Mouse (Mus musculus): ENCODE data around the gene 4930438A08Rik.
"Not testable (repeated sequence)": the region's sequence is repeated elsewhere in the genome, so short reads cannot be mapped to it uniquely, and the experiment has no call there.

The 4930438A08Rik gene

DNA sequence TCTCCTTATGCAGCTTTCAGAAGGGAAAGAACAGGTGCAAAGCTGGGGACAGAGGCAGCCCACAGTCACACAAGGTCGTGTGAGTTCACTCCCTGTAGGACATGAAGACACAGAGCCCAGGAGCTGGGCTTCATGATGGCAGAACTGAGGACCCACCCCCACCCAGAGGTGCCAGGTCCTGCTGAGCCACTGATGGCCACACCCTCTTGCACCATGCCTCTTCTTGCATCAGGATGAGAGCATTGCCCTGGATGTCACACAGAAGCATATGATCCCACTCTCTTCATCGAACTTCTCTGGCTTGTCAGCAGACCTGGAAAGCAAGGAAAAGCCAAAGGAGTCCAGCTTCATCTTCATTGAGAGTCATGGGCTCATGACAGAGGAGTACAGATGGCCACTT is at the start of gene 4930438A08Rik:
4930438A08Rik (plus strand) TSS at position 228 of the 400 bp plus-strand sequence.
- no peak for DNase-seq (ENCODE audit: low spot score in 2 of 2)

DNA sequence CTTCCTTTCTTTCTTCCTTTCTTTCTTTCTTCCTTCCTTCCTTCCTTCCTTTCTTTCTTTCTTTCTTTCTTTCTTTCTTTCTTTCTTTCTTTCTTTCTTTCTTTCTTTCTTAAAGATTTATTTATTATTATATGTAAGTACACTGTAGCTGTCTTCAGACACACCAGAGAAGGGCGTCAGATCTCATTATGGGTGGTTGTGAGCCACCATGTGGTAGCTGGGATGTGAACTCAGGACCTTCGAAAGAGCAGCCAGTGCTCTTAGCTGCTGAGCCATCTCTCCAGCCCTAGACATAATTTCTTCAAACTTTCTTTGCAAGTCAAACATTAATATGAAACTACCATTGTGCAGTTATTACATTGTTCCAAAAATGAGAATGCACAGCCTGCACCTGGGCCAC is 49.7 kb upstream of the 4930438A08Rik start:
- DNase-seq (ENCODE audit: low spot score in 2 of 2): not testable (repeated sequence)

DNA sequence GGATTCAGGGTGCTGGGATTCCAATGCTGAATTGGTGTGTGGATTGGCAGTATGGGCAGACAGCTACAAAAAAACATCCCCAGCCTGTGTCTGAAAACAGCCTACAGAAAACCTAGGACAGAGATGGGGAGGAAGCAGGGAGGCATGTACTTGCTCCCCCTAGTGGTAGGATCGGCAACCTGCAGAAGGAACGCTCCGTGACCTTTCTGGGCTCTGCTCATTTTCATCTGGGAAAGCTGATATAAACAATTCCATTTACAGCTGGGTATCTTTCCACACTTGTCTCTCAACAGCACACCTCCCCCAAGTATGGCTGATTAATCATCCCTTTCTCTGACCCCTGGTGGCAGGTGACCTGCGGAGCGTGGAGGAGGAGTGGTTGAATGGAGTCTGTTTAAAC is 48.9 kb upstream of the 4930438A08Rik start:
- peak in 1 of 2 experiments; percentile 53 for DNase-seq (ENCODE audit: low spot score in 2 of 2)

DNA sequence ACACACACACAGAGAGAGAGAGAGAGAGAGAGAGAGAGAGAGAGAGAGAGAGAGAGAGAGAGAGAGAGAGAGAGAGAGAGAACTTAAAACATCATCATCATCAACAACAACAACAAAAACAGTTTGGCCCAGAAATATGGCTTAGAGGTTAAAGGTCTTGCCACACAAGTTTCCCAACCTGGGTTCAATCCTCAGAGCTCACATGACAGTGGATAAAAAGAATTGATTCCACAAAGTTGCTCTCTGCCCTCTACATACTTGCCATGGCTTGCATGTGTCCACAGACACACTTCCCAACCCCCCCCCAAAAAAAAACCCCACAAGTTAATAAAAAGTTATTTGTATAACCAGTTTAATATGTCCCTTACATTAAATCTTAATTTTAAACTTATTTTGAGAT is 48.2 kb upstream of the 4930438A08Rik start:
- no peak for DNase-seq (ENCODE audit: low spot score in 2 of 2)

DNA sequence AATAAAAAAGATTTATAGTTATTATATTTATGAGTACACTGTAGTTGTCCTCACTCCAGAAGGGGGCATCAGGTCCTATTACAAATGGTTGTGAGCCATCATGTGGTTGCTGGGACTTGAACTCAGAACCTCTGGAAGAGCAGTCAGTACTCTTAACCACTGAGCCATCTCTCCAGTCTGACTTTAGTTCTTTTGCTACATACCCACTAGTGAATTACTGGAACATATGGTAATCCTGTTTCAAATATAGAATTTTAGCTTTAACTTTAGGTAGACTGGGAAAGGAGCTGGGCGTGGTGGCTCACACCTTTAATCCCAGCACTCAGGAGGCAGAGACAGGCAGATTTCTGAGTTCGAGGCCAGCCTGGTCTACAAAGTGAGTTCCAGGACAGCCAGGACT is 46.6 kb upstream of the 4930438A08Rik start:
- DNase-seq (ENCODE audit: low spot score in 2 of 2): not testable (repeated sequence)

DNA sequence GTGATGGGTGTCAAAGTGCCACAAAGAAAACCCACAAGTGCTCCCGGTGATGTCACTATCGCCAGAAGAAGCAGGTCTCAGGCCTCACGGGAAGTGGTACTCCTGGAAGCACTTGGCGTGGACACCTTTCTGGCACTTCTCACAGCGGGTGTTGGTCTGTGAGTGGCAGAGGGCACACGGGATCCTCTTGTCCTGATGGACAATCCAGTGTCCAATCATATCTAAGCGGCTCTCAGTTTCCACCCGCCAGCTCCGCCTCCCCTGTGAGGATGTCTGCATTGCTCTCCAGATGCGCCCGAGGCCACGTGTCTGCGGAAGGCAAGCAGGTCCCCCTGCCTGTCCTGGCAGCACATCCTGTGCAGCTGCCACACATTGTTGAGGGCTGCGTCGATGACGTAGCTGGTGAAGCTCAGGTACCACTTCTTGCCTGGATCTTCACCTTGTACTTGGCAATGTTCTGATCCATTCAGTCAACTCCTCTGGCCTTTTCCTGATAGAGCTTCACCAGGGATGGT is 44.1 kb upstream of the 4930438A08Rik start:
- DNase-seq (ENCODE audit: low spot score in 2 of 2): no peak

DNA sequence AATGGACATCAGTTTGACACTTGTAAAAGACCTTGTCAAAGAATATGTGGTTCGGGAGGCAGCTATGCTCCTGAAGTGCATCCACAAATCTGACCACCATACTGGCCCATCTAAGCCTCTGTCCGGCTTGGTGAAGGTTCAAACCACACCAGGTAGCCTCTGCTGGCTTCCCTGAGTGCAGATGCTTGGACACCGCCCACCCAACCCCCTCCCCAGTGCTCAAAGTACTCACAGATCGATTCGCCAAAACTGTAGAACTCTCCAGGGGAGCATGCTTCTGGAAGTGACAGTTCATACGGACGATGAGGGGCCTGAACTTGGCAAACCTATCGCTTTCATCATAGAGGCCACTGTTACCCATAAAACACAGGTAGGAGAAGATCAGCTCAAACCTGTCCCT is 43.4 kb upstream of the 4930438A08Rik start:
- DNase-seq (ENCODE audit: low spot score in 2 of 2): no peak

DNA sequence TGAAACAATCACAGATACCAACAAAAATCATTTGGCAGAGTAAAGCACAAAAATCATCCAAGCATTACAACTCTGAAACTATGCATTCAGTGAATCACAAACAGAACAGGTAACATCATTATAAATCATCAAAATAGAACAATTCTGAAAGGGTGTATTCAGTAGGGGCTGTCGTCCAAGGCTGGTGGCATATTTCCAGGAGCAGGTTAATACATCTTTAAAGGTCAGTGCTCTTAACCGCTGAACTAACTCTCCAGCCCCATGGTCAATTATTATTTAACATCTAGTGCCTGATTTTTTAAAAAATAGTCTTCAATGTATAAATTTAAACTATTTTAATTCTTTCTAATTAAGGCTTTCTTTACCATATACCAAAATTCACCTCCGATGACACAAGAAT is 40.0 kb upstream of the 4930438A08Rik start:
- not testable (repeated sequence) for DNase-seq (ENCODE audit: low spot score in 2 of 2)

DNA sequence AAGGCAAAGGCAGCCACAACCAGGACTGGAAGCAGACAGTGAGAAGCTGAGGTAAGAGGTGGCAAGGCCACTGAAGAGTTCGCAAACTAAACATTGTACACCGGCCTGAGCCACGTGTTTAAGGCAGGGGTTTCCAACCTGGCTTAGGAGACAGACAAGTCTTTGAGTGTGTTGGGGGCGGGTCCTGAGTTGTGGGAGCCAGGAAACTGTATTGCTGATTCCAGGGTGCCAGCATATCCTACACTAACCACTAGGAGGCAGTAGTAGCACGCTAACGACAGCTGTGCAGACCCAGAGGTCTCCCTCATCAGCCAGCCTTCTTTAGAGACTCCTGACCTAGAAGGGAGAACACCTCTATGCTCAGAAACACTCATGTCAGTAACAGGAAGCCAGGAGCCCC is 39.4 kb upstream of the 4930438A08Rik start:
- no peak for DNase-seq (ENCODE audit: low spot score in 2 of 2)

DNA sequence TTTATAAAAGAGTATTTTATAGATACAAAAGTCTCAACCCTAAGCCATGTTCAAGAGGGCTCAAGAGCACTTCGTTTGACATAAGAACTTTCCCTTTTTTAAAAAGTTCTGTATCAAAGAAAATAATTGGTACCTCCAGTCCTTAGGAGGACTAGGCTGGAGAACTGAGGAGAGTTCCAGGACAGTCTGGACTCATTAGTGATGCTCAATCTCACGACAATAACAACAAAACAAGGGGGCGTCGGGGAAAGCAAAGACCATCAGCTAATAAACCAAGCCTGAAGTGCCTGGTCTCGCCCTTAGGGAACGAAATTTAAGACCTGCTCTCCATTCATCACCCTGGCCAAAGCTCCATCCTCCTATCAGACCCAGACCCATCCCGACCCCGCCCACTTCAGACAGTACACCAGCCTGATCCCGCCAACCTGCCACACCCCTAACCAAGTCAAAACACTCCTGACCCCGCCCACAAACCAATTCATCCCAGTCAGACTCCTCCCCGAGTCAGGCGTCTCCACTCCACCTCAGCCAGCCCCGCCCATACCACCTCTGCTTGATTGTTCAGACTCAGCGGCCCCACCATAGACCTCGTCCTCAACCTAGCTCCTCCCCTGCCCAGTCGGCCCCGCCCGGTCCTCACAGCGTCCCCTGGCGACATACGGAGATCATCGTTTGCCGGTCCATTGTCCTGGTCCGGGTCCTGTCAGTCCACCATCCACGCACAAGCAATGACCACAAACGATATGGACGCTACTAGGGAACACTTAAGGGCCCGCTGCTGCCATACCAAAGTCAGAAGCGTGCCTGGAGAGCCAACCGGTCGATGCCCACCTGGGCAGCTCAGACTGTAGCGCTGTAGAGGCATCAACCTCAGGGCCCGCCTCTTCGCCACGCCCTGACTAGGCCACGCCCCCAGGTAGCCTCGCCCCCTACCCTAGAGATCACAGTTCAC is 35.5 kb upstream of the 4930438A08Rik start:
- DNase-seq (ENCODE audit: low spot score in 2 of 2): no peak

DNA sequence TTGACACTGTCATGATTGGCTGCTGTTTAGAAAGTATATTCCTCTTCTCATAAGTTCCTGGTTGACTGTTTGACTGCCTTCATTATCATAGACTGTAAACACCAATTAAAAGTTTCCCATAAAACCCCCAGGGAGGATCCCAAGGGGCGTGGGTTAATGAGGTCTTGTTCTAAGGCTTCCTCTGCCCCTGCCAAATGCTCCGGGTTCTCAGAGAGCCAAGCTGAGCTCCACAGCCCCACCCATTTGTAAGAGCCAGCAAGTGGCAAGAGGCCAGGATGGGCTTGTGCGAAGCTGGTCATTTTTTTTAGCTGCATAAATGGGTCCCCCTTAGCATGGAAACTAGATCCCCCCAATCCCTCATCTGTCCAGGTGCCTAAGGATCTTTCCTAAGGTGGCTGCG is 27.3 kb upstream of the 4930438A08Rik start:
- no peak for DNase-seq (ENCODE audit: low spot score in 2 of 2)

DNA sequence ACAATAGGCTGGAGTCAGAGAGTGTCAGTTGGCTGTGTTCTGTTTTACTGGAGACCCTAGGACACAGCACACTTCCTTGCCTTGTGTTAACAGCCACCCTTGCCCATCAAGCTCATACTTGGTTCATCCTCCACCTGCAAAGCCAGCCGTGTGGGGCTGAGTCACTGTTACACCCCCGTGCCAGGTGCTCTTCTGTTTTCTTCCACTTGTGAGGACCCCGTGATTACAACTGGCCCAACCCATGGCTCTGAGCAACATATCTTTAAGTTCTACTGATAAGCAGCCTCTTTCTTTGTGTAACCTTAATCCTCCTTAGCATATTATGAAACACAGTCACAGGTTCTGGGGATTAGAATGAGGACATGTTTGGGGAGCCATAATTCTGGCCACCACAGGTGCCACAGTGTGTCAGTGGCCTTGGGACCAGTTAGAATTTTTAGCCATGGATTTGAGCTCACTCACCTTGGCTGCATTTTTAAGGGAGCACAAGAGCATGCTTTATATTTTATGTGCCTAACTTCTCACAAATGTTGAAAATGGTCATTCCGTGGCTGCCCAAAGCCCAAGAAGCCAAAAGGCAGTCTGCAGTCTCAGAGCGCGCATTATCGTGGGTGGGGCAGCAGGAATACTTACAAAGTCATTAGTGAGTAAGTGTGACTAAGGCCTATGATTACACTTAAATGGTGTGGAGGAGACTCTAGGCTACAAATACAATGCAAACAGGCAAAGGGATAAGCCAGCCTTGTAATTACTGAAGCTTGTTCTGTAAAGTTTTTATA is 25.2 kb upstream of the 4930438A08Rik start:
- no peak for DNase-seq (ENCODE audit: low spot score in 2 of 2)

DNA sequence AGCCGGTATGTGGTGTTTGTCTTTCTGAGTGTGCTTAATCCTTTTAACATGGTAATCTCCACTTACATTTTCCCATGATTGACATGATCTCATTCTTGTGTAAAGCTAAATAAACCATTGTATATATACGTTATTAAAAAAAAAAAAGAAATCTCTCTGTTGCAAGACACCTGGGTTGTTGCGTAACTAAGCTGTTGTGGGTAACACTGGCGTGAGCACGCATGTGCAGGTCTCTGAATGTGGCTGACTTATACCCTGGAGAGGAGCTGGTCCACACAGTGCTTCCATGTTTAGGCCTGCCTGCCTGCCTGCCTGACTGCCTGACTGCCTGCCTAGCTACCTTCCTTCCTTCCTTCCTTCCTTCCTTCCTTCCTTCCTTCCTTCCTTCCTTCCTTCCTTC is 24.0 kb upstream of the 4930438A08Rik start:
- DNase-seq (ENCODE audit: low spot score in 2 of 2): no peak

DNA sequence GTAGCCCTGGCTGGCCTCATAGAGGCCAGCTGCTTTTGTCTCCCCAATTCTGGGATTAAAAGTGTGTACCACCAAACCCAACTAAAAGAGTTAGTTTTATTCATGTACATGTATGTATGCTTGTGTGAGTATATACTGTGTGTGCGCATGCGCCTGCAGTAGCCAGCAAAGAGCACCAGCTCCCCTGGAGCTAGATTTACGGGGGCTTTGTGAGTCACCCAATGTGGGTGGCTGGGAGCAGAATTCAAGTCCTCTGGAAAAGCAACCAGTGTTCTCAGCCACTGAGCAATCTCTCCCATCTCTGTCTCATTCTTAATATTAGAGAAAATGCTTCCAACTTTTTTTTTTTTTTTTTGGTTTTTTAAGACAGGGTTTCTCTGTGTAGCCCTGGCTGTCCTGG is 20.2 kb upstream of the 4930438A08Rik start:
- DNase-seq (ENCODE audit: low spot score in 2 of 2): no peak

DNA sequence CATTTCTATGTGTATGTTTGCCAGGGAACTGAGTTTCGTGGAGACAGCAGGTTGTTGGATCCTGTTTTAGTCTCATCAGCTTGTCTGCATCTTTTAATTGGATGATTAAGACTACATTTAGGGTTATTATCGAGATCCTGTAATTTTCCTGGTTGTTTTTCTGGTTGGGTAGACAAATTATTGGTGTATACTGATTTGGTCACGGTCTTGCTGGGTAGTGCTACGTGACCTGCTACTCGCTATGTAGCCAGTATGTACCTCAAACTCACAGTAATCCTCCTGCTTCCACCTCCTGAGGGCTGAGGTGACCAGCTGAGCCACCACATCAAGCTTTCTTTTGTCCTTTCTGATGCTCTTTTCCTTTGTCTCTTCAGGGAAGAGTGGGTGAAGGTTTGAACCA is 16.8 kb upstream of the 4930438A08Rik start:
- no peak for DNase-seq (ENCODE audit: low spot score in 2 of 2)

DNA sequence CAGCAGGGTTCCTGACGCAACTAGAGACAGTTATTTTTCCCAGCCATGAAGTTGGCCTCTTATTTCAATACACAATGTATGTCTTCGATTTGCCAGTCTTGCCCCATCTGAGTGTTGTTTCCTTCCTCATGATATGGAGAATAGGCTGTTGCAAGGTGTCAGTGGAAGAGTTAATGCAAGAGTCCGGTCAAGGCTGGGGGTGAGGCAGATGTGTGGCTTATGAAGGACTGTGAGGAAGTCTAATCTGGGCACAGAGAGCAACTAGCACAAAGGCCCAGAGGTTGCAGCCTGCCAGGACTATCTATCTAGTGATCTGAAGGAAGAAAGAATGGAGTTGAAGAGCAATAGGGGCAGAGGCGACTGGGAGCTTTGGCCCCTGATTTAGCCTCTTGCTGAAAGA is 14.4 kb upstream of the 4930438A08Rik start:
- no peak for DNase-seq (ENCODE audit: low spot score in 2 of 2)

DNA sequence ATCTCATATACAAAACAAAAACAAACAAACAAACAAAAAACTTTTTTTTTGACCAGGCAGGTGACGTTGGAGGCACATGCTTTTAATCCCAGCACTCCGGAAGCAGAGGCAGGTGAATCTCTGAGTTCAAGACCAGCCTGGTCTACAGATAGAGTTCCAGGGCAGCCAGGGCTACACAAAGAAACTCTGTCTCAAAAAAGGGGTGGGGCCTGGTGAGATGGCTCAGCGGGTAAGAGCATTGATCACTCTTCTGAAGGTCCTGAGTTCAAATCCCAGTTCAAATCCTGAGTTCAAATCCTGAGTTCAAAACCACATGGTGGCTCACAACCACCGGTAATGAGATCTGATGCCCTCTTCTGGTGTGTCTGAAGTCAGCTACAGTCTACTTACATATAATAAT is 12.8 kb upstream of the 4930438A08Rik start:
- no peak for DNase-seq (ENCODE audit: low spot score in 2 of 2)

DNA sequence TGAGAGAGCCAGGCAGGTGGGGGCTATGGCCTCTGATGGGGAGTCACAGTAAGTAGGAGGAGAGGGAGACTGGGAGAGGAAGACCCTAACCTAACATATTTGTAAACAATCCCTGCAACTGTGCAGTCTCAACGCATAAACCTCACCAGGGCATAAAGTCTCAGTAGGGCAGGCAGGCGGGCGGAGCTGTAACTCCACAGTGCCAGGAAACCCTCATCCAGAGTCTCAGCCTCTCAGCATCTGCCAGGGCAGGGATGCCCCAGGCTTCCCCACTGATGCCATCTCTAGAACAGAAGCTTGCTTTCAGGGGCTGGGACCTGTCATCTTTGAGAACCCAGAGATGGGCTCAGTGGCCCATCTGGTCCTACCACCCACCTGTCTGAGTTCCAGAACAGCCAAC is 12.3 kb upstream of the 4930438A08Rik start:
- no peak for DNase-seq (ENCODE audit: low spot score in 2 of 2)

DNA sequence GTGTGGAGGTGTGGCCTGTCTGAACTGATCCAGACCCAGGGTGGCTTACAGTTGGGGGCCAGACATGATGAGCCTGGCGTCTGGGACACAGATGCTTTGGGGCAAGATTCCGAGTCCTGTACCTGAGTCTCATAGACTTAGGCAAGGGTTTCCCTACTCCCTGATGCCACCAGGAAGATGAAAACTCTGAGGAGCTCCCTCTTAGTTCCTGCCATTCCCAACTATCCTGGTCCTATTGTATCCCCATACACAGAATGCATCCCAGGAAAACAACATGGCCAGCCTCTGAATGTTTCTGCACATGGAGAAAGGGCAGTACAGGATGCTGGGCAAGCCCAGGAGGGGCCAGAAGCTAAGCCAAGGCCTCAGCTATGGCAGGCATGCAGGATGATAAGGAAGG is 11.1 kb upstream of the 4930438A08Rik start:
- no peak for DNase-seq (ENCODE audit: low spot score in 2 of 2)

DNA sequence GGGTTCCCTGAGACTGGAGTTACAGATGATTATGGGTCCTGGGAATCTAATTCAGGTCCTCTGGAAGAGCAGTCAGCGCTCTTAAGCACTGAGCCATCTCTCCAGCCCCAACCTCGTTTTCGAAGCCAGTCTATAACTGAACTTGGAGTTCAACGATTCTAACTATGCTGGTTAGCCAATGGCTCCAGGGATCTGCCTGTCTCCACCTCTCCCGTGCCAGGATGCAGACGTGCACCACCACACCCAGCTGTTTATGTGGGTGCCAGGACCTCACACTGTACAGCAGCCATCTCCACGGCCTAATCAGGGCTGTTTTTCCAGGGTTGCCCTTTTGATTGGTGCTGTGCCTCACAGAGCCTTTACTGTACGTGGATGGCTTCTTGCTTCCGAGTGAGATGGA is 10.1 kb upstream of the 4930438A08Rik start:
- no peak for DNase-seq (ENCODE audit: low spot score in 2 of 2)

DNA sequence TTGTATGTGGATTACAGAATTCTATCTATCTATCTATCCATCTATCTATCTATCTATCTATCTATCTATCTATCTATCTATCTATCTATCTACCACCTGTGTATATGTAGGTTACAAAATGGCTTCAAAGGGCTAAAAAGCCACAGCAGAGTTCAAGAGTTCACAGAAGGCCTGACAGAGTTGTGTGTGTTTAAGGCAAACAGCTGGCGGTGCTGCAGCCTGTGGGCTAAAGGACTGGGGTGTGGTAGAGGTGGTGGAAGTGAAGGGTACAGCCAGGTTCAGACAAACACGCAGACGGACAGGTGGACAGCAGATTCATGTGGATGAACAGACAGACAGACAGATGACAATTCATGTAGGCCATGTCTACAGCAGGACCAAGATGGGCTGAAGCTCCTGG is 6.3 kb upstream of the 4930438A08Rik start:
- no peak for DNase-seq (ENCODE audit: low spot score in 2 of 2)

DNA sequence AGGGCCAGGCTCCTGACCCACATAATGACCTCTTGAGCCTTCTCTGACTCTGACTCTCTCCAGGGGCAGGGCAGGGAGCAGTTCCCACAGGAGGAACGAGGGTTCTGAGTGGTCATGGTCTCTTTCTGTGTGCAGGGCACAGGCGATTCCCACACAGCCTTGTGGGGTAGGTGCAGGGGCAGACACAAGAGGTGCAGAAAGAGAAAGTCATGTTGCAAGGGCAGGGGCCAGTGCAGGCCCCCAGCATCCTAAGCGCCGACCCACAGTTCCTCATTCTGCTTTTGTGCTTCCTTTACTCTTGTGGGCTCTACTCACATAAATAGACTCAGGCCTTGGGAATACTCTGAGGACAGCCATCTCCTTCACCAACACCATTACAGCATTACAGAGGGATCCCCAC is 1.2 kb downstream of the 4930438A08Rik start:
- no peak for DNase-seq (ENCODE audit: low spot score in 2 of 2)

All from frontal cortex, postnatal 10 days (tissue).